Mouse (Mus musculus): ENCODE data around the gene Tmem132c. TPM values are rescaled to one million over a fixed set of nuclear protein-coding genes. Genes with fewer than 3 reads are reported as not detected.

Tmem132c gene
- polyA plus RNA-seq, 2 experiments, result 0.08 TPM; not detected in 1

DNA sequence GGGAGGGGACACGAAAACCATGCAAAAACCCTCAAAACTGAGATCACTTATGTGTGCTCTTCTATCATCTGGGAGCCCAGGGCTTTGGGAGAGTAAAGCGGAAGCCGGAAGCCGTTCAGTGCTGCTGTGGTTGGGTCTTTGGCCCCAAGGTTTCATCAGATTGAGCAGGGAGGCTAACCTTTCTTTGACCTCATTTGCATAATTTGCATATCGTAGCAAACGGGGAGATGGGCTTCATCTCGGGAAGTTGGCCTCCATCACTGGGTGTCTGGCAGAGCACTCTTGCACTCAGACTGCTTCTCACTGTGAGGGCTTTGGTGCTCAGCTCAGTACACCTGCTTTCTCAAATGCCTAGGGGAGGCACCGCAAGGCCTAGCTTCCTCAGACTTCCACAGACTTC, 119.5 kb downstream of the Tmem132c start:
- Histone ChIP-seq H3K9ac (replicated peaks) (no peak overlapping the region), H3K27me3 (ENCODE audit: control insufficient read depth, insufficient read depth, low read length) (no peaks in the 10 kb centered on the region), H3K9me3 (ENCODE audit: control insufficient read depth, low read length) (peaks cover 2% of the 10 kb centered on the region; the same call in 1 of the 2 replicates), H3K4me3 (ENCODE audit: insufficient read depth in 1 of 2, low read depth in 2 of 2, low read length in 2 of 2) (no peak overlapping the region), H3K36me3 (replicated peaks; ENCODE audit: control insufficient read depth, insufficient read depth, low read depth) (no peaks in the 10 kb centered on the region), H3K27ac (no peak overlapping the region), H3K4me2 (ENCODE audit: low read depth) (no peak overlapping the region), H3K4me1 (replicated peaks; ENCODE audit: control insufficient read depth in 2 of 2, insufficient read depth in 2 of 2, low read length in 1 of 2) (no peaks in the 10 kb centered on the region)
- TF ChIP-seq EP300 (IDR thresholded peaks at IDR 0.05; ENCODE audit: low read depth) (no peak), CTCF (IDR thresholded peaks at IDR 0.05; ENCODE audit: low read depth) (no peak)
- DNase-seq (ENCODE audit: low read depth in 3 of 3, low spot score in 3 of 3) (no peak), ATAC-seq (ENCODE audit: insufficient read depth) (no peak)
- 48% methylated on average over 8 of the region's 8 CpGs for WGBS (ENCODE audit: insufficient replicate concordance)

DNA sequence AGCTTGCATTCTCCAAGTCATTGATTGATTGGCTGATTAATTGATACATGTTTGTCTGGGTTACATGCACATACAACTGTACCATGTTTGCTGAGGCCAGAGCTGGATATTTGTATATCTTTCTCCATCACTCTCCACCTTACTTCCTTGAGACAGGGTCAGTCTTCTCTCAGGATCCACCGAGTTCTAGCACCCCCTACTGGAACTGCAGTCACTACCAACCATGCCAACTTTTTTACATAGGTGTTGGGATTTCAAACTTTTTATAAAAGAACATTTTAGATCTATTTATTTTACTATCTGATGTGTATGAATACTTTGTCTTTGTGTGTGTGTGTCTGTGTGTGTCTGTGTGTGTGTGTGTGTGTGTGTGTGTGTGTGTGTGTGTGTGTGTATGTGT, 123.5 kb downstream of the Tmem132c start:
- H3K4me3 ChIP-seq (ENCODE audit: insufficient read depth in 1 of 2, low read depth in 2 of 2, low read length in 2 of 2), result no peak overlapping the region
- no peak overlapping the region for H3K27ac ChIP-seq
- no peak for ATAC-seq (ENCODE audit: insufficient read depth)
- H3K9ac ChIP-seq (replicated peaks), result no peak overlapping the region
- no peaks in the 10 kb centered on the region for H3K27me3 ChIP-seq (ENCODE audit: control insufficient read depth, insufficient read depth, low read length)
- H3K4me2 ChIP-seq (ENCODE audit: low read depth), result no peak overlapping the region
- WGBS (ENCODE audit: insufficient replicate concordance), result 0% methylated on average over 1 of the region's 1 CpGs
- no peaks in the 10 kb centered on the region for H3K36me3 ChIP-seq (replicated peaks; ENCODE audit: control insufficient read depth, insufficient read depth, low read depth)
- peaks cover 2% of the 10 kb centered on the region; the same call in 1 of the 2 replicates for H3K9me3 ChIP-seq (ENCODE audit: control insufficient read depth, low read length)
- no peaks in the 10 kb centered on the region for H3K4me1 ChIP-seq (replicated peaks; ENCODE audit: control insufficient read depth in 2 of 2, insufficient read depth in 2 of 2, low read length in 1 of 2)
- no peak for DNase-seq (ENCODE audit: low read depth in 3 of 3, low spot score in 3 of 3)
- no peak for TF ChIP-seq EP300 (IDR thresholded peaks at IDR 0.05; ENCODE audit: low read depth)
- no peak for TF ChIP-seq CTCF (IDR thresholded peaks at IDR 0.05; ENCODE audit: low read depth)

GRCm38 (mm10) chr5:127368191-127368590, 126.6 kb downstream of the Tmem132c start:
- WGBS (ENCODE audit: insufficient replicate concordance), result 63% methylated on average over 3 of the region's 3 CpGs
- Histone ChIP-seq H3K9me3 (ENCODE audit: control insufficient read depth, low read length) (no peaks in the 10 kb centered on the region), H3K4me2 (ENCODE audit: low read depth) (no peak overlapping the region), H3K9ac (replicated peaks) (no peak overlapping the region), H3K27ac (no peak overlapping the region), H3K27me3 (ENCODE audit: control insufficient read depth, insufficient read depth, low read length) (no peaks in the 10 kb centered on the region), H3K4me1 (replicated peaks; ENCODE audit: control insufficient read depth in 2 of 2, insufficient read depth in 2 of 2, low read length in 1 of 2) (no peaks in the 10 kb centered on the region), H3K4me3 (ENCODE audit: insufficient read depth in 1 of 2, low read depth in 2 of 2, low read length in 2 of 2) (no peak overlapping the region), H3K36me3 (replicated peaks; ENCODE audit: control insufficient read depth, insufficient read depth, low read depth) (no peaks in the 10 kb centered on the region)
- DNase-seq (ENCODE audit: low read depth in 3 of 3, low spot score in 3 of 3), result no peak
- ATAC-seq (ENCODE audit: insufficient read depth), result no peak
- TF ChIP-seq CTCF (IDR thresholded peaks at IDR 0.05; ENCODE audit: low read depth) (no peak), EP300 (IDR thresholded peaks at IDR 0.05; ENCODE audit: low read depth) (no peak)

- 57% methylated on average over 7 of the region's 7 CpGs for WGBS (ENCODE audit: insufficient replicate concordance)
- Histone ChIP-seq H3K27ac (no peak overlapping the region), H3K9ac (replicated peaks) (no peak overlapping the region), H3K27me3 (ENCODE audit: control insufficient read depth, insufficient read depth, low read length) (no peaks in the 10 kb centered on the region), H3K36me3 (replicated peaks; ENCODE audit: control insufficient read depth, insufficient read depth, low read depth) (no peaks in the 10 kb centered on the region), H3K4me2 (ENCODE audit: low read depth) (no peak overlapping the region), H3K4me3 (ENCODE audit: insufficient read depth in 1 of 2, low read depth in 2 of 2, low read length in 2 of 2) (no peak overlapping the region), H3K9me3 (ENCODE audit: control insufficient read depth, low read length) (no peaks in the 10 kb centered on the region), H3K4me1 (replicated peaks; ENCODE audit: control insufficient read depth in 2 of 2, insufficient read depth in 2 of 2, low read length in 1 of 2) (no peaks in the 10 kb centered on the region)
- no peak for TF ChIP-seq CTCF (IDR thresholded peaks at IDR 0.05; ENCODE audit: low read depth)
- no peak for TF ChIP-seq EP300 (IDR thresholded peaks at IDR 0.05; ENCODE audit: low read depth)
- DNase-seq (ENCODE audit: low read depth in 3 of 3, low spot score in 3 of 3), result no peak
- no peak for ATAC-seq (ENCODE audit: insufficient read depth)
Observed at GRCm38 (mm10) chr5:127369812-127370211, 128.2 kb downstream of the Tmem132c start.

DNA sequence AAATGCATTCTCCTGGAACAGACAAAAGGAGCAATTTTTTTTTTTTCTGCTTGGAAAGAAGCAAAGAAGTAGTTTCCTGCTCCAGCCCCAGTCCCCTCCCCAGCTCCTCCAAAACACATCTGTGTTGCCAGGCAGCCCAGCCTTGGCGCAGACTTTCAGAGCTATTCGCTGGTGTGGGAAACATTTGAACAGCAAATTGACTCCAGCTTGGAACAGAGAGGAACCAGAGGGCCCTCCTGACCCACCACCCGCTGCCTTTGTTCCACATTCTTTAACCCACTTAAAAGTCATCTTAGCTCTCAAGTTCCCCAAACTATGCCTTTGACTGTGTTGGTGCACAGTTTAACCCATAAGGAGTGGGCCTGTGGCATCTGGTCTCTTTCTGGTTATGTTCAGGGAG, 128.9 kb downstream of the Tmem132c start:
- H3K4me1 ChIP-seq (replicated peaks; ENCODE audit: control insufficient read depth in 2 of 2, insufficient read depth in 2 of 2, low read length in 1 of 2), result no peaks in the 10 kb centered on the region
- WGBS (ENCODE audit: insufficient replicate concordance), result 32% methylated on average over 3 of the region's 3 CpGs
- no peak overlapping the region for H3K4me3 ChIP-seq (ENCODE audit: insufficient read depth in 1 of 2, low read depth in 2 of 2, low read length in 2 of 2)
- no peaks in the 10 kb centered on the region for H3K9me3 ChIP-seq (ENCODE audit: control insufficient read depth, low read length)
- TF ChIP-seq EP300 (IDR thresholded peaks at IDR 0.05; ENCODE audit: low read depth) (no peak), CTCF (IDR thresholded peaks at IDR 0.05; ENCODE audit: low read depth) (no peak)
- no peak overlapping the region for H3K9ac ChIP-seq (replicated peaks)
- no peaks in the 10 kb centered on the region for H3K27me3 ChIP-seq (ENCODE audit: control insufficient read depth, insufficient read depth, low read length)
- no peak overlapping the region for H3K27ac ChIP-seq
- DNase-seq (ENCODE audit: low read depth in 3 of 3, low spot score in 3 of 3), result no peak
- no peak overlapping the region for H3K4me2 ChIP-seq (ENCODE audit: low read depth)
- no peaks in the 10 kb centered on the region for H3K36me3 ChIP-seq (replicated peaks; ENCODE audit: control insufficient read depth, insufficient read depth, low read depth)
- no peak for ATAC-seq (ENCODE audit: insufficient read depth)

Measured in liver, embryonic 14.5 days (tissue).